Mouse (Mus musculus): ENCODE measurements around the gene Pld5. TPM values are rescaled to one million over a fixed set of nuclear protein-coding genes. Genes with fewer than 3 reads are reported as not detected.

Gene Pld5
- polyA plus RNA-seq (2017; shearing (Covaris generic)) = 0.10 TPM

DNA sequence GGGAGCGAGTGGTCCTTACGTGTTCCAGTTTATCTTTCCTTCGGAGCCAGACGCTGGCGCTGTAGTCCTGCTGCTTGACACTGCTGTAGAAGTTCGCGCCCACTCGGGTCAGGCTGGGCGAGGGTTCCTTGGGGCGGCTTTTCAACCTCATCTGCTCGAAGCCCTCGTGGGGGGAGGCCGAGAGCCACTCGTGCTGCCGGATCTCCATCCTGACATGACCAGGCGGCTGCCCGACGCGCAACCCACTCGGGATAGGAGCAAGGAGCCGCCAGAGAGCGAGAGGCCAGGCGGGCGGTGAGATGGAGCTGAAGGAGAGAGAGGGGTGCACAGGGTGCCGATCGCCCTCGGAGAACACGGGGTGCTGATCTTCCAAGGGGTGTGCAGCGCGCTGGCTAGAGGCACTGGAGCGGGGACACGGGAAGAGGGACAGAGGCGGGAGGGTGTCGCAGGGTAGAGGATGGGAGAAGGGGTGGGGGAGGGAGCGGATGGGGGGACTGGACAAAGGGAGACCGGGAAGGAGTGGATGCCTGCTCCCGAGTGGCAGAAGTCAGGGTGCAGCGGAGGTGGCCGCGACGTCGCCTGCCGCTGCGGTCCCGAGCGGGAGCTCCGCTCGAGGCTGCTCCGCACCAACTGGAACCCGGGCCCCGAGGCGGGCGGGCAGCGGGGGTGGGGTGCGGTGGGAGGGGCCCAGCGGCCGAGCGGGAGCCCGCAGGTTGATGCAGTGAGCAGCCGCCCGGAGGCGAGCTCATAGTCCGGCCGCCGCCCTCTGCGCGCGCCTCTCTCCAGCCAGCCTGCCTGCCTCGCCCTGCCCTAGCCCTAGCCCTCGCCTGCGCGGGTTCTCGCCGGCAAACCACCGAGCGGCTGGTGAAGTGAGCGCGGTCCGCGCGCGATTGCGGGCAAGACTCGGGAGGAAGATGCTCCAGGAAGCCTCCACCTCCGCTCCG, at the start of gene Pld5:
Gene Pld5 (minus strand): TSS at position 646 of the 944 bp plus-strand sequence.

DNA sequence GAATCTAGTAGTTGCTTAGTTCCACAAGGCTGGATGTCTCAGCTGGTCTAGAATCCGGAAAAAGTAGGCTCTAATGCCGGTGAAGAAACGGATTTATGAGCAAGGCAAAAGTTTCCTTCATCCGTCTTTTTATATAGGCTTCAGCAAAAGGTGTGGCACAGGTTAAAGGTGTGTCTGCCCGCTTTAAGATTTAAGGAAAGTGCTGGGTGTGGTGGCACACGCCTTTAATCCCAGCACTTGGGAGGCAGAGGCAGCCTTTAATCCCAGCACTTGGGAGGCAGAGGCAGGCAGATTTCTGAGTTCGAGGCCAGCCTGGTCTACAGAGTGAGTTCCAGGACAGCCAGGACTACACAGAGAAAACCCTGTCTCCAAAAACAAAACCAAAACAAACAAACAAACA, 296.1 kb downstream of the Pld5 start, which contains the start of gene Rbm8a2:
Gene Rbm8a2 (minus strand): TSS at position 101 of the 400 bp plus-strand sequence.

DNA sequence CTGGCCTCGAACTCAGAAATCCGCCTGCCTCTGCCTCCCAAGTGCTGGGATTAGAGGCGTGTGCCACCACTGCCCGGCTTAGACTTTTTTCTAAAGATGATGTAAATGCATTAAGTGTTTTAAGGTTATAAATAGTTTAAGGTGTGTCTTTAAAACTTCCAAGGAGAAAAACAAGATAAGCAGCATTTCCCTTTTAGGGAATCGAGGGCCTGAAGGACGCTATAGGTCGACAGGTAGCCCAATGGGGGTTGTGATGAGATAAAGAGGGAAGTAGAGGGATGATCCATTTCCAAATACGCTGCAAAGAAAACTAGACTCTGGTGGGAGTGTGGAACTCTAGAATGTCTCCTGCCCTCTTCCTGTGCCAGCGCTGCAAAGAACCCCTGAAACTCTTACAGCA, 355.1 kb downstream of the Pld5 start, which contains the start of gene Gm38100:
Gene Gm38100 (plus strand): TSS at position 301 of the 400 bp plus-strand sequence.

Measured in naive thymus-derived CD4-positive, alpha-beta T cell, adult 5 months (primary cell).